Mouse (Mus musculus) monocyte, adult 5-6 weeks (primary cell): Measurements from ENCODE around the gene Sycp2. TPM values are rescaled to one million over a fixed set of nuclear protein-coding genes. Genes with fewer than 3 reads are reported as not detected.
"Not testable (repeated sequence)": the region's sequence is repeated elsewhere in the genome, so short reads cannot be mapped to it uniquely, and the experiment has no call there.

Source experiments
- ATAC-seq: fragments of 153-309, 156-312 bp; replicated peaks from 2 replicates; pipeline ENCODE4 v1.8.0; 2017; ENCODE audit warnings: mild to moderate bottlenecking; ENCODE audit not compliant: low TSS enrichment, insufficient number of reproducible peaks, severe bottlenecking, poor library complexity, low FRiP score
- total RNA-seq: library from RNA; stranded (forward); fragments of 200-1000, 200-491, 200-594 nt; gene quantifications from 3 replicates; pipeline ENCODE4 v1.2.3, GENCODE M21; 2017

Gene Sycp2
- total RNA-seq, 1 experiment from 2014 or later = not detected

DNA sequence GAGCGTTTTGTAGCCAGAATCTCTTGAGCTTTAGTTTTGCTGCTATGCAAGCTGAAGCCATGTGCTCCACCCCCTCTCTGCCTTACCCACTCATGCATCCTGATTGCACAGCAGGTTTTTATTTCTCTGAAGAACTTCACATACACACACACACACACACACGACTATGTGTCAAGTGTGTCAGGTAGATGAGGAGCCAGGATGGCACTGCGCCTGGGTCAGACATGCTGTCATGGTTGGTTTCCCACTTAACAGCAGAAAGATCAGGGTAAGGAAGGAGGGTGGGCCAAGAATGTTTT, 7.6 kb upstream of the Sycp2 start:
- ATAC-seq = no peak

DNA sequence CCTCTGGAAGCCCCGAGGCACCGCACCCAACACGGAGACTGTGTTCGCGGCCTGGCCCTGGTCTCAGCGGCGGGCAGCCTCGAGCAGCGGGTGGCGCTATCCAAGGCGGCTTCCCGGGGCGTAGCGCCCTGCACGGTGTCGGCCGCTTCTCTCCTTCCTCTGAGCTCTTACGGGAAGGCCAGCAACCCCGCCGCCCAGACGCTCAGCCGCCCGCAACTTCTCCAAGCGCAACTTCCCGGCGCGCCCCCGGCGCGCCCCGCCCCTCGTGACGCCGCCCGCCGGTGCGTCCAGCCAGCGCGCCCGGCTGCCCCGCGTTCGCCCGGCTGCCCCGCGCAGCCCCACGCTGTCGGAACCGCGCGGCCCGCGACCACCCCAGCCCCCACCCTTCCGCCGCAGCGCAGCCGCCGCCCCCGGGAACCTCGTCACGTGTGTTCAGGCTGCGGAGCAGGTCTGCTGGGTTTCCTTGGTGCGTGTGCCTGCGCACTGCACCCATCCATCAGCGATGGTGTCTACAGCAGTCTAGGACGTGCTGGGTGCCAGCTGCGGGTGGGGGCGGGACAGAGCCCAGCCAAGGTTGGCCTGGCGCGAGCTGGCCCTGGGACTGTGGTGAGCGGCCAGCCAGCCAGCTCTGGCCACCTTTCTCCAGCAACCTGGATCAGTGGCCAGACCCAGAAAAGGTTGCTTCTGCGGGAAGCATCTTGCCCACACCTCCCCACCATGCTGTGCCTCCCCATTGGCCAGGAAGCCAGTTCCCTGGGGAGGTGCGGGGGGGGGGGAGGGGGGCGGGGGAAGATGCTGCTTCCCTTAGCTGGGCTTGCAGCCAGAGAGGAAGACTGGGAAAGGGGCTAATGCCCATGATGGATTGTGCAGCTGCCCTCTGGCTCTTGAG, 7.0 kb upstream of the Sycp2 start, which contains the start of the genes Ppp1r3d and Fam217b:
TSS of gene Ppp1r3d (minus strand) at position 212 of the 889 bp plus-strand sequence.
TSS of gene Fam217b (plus strand) at position 264 of the 889 bp plus-strand sequence.
- peak; percentile 44; the same call in 1 of the 2 replicates for ATAC-seq

DNA sequence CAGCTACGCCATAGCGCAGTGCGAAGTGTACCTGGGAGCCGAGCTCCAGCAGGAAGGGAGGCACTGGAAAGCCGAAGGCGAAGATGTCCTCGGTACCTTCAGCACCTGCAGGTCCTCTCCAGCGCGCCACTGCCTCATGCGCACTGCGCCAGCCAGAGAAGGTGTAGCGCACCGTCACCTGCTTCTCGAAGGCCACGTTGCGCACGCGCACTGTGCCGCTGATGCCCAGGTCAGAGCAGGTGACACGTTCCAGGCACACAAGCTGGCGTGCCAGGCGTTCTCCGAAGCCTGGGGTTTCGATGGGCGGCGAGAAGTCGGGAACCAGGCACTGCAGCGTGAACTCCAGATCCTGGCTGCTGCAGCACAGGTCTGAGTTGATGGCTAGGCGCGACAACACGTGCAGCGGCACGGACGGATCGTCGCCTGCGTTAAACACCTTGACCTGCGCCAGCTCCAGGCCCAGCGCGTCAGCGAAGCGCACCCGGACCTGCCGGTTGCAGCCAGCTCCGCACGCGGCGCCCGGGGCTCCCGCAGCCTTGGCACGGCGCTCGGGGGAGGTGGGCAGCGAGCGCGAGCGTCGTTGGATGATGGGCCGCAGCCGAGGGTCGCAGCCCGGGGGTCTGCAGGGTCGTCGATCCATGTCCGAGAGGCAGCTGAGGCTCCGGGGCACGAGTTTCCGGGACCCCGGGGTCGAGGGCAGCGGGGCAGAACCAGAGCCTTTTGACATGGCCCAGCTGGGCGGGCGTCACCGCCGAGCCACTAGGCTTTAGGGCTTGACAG, 6.2 kb upstream of the Sycp2 start:
- no peak for ATAC-seq

DNA sequence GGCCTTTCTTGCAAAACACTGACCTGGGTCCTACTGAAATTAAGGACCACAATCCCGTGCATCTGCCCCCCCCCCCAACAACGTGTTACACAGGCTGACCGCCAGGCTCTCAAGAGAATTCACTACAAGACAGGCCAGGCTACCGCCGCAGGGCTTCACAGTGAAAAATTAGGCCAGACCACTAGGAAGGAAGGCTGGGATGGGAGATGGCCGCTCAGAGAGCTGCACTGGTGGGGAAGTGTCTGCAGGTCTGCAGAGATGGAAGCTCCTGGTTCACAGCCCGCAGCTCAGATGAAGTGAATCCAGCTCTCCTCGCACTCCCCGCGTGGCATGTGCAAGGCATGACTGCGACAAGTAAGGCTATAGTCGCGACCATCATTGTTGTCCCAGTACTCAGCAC, 5.6 kb upstream of the Sycp2 start:
- no peak for ATAC-seq

DNA sequence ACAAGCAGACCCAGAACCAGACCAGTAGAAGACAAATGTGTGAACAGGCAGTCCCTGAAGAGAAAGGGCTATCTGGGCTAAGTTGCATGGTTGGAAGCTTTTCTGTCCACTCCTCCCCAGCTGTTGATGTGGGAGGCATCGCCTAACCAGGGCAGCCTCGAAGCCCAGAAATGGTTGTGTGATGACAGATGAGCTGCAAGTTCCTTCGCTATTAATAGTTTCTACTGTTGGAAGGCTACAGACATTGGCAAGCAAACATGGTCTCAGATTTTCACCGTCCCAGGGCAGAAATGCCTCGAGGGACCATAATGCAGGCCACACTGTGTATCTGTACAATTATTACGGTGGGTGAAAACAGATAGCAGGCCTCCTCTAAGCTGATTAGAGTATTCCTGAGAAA, 5.1 kb upstream of the Sycp2 start:
- no peak for ATAC-seq

DNA sequence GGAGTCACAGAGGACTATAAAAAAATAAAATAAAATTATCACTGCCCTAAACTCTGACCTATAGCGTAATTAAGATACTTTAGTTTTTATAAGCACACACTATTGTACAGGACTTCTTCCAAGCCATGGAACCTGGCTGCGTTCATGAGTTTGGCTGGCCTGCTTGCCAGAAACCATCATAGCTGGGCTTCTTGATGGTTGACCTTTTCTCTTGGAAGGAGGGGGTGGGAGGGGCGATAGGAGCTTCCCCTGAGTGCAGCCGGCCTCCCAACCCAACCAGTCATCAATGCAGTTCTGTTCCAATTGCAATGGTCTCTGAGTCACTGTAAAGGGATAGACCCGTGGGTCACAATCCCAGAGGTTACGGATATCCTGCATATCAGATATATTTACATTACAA, 2.8 kb upstream of the Sycp2 start:
- no peak for ATAC-seq

DNA sequence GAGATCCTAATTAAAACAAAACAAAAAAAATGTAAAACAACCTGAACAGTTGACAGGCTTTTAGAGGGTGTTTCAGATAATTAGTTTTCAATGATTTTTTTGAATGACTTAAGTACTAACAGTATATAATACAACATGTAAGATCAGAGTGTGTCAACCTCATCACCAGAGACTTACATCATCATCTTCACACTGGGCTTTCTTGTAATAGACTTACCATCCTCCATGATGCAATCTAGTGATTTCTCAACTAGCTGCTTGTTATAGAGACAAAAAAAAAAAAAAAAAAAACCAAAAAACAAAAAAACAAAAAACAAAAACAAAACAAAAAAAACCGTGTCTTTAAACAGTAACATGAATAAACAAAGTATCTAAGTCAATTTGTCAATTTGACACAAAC, 1.5 kb upstream of the Sycp2 start:
- ATAC-seq = no peak

DNA sequence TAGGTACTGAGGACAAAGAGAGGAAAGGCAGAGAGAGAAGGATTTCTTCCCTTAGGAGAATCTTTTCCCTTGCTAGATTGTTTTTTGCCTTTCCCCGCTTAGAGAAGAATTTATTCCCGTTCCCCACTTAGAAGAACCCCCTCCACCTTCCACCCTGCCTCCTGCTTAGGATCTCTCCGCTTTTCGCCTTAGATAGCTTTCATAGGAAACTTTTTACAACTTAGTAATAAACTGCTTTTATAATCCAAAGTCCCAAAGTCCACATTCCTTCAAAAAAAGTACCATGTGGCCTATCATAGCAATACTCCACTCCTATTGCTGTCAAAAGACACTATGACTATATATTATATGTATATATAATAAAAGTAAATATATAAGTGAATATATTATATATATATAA, 64.9 kb downstream of the Sycp2 start:
- ATAC-seq = no peak

DNA sequence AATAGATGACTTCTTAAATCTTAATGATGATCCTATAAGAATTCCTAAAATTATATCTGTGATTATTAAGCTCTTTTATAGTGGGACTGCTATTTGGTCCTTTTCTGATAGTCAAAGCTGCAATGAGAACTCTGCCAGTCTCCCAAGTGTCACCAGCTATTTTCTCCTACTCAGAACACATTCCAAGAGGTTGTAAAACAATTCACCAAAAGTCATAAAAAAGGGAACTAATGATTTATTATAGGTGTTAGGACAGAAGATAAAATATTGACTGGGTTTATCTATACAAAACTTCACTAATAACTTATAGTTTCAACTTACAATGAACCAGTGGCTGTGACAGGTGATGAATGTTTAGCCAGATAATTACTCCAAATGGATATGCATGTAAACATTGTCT, 65.4 kb downstream of the Sycp2 start:
- ATAC-seq = not testable (repeated sequence)

DNA sequence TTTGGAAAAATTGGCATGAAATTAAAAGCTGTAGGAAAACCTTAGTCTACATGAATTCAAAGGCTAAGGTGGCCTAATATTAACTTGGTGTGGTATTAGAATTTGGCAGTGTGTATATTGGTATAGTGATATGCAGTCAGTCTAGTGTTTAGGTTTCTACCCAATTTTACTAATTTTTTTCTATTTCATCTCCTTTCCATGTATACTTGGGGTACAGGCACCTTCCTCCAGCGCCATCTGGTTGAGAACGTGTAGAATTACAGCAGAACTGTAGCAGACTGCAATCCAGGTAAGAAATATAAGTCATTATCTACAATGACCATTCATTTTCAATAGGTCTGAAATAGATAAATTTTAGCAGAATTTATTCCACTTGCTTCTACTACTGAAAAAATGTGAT, 68.4 kb downstream of the Sycp2 start:
- no peak for ATAC-seq

DNA sequence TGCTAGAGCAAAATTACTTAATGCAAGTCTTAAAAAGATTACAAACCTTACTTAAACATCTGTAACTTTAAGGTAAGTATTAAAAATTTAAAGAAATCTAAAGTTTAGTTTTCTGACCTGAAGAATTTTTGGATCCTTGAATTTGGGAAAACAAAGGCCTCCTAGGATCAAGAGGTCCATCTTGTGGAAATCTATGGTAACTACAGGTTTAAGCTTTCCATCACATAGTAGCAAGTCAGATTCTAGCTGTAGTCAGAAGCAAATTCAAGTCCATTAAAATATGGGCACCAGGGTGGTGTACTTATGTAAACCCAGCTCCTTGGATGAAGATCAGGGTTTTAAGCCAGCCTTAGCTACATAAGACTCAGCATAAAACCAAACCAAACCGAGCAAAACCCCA, 69.6 kb downstream of the Sycp2 start:
- ATAC-seq = no peak

DNA sequence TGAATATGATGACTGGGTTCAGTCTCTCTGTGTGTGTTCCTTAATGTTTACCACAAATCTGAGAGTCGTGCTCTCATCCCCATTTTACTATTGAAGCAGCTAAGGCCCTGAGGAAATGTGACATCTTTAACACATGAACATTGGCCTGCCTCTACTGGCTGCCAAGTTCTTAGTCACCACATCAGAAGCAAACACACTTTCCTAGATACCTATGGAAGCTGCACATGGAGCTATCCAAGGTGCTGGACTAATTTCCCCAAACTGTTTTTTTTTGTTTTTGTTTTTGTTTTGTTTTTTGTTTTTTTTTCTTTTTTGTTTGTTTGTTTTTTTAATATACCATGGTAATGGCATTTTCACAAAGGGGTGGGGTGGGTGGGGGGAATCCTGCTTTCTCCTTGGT, 77.5 kb downstream of the Sycp2 start:
- ATAC-seq = no peak

DNA sequence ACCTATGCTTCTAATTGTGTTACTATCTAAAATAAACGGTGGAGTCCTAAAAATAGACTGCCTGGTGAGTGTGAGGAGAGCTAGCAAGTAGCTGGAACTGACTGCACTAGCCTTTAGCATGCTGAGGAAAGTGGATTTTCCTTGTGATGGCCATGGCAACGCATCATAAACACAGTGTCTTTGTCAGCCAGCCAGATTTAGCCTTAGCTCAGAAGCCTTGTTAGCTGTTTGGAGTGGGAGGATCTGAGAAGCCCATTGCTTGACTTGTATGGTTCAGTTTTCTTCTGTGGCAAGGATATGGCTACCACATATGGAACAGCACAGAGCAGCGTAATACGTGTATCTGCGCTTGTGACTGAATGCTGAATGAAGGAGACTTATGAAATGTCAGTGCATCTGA, 77.9 kb downstream of the Sycp2 start:
- no peak for ATAC-seq

DNA sequence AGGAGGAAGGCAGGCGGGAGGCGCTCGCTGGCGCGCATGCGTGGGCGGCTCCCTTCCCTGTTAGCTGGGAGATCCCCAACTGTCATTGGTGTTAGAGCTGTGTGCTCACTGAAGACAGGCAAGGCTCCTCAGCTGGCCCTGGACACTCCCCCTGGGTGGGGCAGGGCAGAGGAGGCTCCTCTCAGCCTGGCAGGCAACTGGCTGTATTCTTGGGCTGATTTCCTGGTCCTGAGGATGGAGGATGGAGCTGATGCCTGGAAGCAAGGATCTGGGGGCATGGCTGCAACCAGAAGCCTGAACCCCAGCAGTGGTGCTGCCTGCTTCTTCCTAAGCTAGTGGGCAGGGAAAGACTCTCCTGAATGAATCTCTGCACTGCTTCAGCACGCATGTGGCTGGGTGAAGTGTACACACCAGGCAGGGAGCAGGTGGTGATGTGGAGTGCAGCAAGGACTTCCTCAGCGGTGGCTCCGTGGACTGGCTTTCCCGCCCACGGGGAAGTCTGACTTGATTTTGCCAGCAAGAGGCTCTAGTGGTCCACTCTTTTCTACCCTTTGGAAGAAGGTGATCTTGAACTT, 79.9 kb downstream of the Sycp2 start:
- ATAC-seq = peak; percentile 42; the same call in 1 of the 2 replicates

DNA sequence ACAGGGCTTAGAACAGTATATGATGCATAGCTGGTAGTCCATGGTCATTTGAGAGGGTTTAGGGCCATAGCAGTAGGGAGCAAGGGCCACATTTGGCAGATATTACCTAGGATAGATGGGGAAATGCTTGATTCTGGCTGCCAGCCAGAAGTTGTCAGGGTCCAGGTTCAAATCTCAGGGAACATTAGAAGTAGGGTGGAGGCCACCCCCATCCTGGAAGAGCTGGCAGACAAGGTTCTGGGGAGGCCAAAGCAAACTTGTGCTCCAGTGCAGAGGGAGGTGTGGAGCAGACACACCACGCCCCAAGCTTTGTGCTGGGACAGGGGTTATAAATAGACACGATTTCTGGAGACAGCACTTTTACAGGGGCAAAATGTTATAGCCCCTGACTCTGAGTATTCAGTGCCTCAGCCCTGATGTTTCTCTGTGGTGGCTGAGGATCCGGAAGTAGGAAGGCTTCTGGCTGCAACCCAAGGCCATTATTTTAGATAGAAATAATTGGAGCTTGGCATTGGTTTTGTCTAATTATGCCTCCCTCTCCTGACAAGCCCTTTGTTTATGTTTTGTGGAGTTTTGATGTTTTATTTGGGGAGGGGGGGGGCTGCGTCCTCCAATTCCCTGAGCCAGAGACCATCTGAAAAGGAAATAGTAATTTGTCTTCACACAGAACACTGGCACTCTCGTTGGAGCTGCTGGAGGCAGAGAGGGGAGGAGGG, 80.6 kb downstream of the Sycp2 start:
- ATAC-seq = no peak

DNA sequence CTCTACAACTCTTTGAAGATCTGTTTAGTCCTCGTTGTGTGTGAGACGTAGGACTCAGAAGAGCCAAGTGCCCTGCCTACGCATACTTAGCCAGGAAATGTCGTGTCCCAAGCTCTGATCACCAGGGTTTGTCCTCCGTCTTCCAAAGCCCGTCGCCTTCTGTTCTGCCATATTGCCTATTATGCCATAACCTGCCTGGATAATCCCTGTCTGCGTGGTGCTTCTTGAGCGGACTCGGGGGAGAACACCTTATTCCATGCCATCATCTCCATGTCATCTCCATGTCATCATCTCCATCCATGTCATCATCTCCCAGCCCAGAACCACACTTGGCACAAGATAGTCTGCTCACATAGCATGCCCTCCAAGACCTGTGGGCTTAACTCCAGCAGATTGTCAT, 81.4 kb downstream of the Sycp2 start:
- no peak for ATAC-seq

DNA sequence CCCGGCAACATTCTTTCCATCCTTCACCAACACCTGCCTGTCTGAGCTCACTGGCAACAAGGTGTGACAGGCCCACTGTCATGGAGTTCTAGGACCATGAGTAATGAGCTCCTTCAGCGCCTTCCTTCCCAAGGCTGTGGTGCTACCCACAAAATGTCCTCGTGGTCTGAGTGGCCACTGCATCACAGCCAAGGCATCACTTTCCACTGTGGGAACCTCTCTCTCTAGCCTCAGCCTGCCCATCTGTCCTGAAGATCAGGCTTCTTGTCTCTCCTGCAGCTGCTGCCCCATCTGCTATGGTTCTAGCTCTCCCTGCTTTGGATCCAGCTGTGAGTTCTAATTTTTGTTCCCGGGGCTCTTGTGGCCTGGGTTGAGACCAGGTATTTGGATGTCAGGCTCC, 82.7 kb downstream of the Sycp2 start:
- no peak for ATAC-seq

DNA sequence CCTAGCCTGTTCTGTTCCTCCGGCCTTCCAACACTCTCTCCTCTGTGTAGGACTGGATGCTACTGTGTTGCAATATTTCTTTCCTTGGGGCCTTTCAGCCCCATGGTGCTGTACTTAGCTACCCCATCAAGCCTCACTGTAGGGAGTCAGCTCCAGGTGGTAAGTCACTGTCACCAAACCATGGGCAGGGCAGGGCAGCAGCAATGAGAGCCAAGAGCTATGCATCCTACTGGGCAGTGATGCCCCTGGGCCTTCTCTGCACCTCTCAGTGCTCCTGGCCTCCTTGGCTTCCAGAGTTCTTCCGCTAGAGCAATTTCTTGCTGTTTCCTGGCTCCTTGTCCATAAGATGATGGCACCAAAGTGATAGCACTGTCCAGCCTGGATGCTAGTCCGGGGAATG, 83.1 kb downstream of the Sycp2 start:
- no peak for ATAC-seq

DNA sequence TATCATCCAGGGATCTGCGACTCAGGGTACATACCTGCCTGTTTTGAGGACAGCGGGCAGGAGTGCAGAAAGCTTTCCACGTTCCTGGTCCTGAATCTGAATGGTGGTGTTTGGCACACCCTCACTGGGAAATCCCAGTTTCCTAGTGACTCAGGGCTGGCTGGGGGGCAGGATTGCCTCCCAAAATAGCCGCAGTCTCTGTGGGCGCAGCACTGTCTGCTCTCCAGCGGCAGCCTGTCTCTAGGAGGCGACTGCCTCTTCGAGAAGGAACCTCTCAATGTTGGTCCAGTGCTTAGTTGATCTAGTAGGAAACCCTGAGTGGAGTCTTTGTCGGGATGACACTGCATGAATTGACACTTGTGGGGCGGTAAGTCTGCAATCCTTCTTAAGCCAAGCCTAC, 86.2 kb downstream of the Sycp2 start:
- no peak for ATAC-seq
